Mouse (Mus musculus) hindbrain, embryonic 11.5 days (tissue): ENCODE data around the gene Olfr1043. TPM values are rescaled to one million over a fixed set of nuclear protein-coding genes. Genes with fewer than 3 reads are reported as not detected.

Experiments
- ATAC-seq: fragments of 200-750 bp; cut with Nextera tagmentation; 2 replicates; pipeline ENCODE4 v1.8.0; 2017; ENCODE audit warnings: mild to moderate bottlenecking, moderate TSS enrichment, moderate library complexity; ENCODE audit not compliant: low FRiP score
- DNase-seq: peaks from one replicate; pipeline ENCODE4 v3.0.0-alpha.2; 2015; ENCODE audit warnings: low spot score
- H3K27ac ChIP-seq: fragments of 300-500 bp; sonication (generic); 2 replicates; pipeline ENCODE4 v1.5.1; 2014; ENCODE audit warnings: mild to moderate bottlenecking, low read depth, low read length
- H3K27me3 ChIP-seq: fragments of 300-500 bp; sonication (generic); 2 replicates; pipeline ENCODE4 v1.6.1; 2014; ENCODE audit warnings: mild to moderate bottlenecking, low read length, moderate library complexity, mixed read lengths; ENCODE audit not compliant: control insufficient read depth, insufficient read depth
- H3K36me3 ChIP-seq: fragments of 300-500 bp; sonication (generic); 2 replicates; pipeline ENCODE4 v1.6.1; 2014; ENCODE audit warnings: mild to moderate bottlenecking, low read length, moderate library complexity, mixed read lengths; ENCODE audit not compliant: control insufficient read depth, insufficient read depth
- H3K4me1 ChIP-seq: fragments of 300-500 bp; sonication (generic); replicated peaks from 2 replicates; pipeline ENCODE4 v1.6.1; 2014; ENCODE audit warnings: low read length, mixed read lengths; ENCODE audit not compliant: control insufficient read depth, insufficient read depth
- H3K4me2 ChIP-seq: fragments of 300-500 bp; sonication (generic); replicated peaks from 2 replicates; pipeline ENCODE4 v1.6.1; 2014; ENCODE audit warnings: mild to moderate bottlenecking, low read depth, low read length
- H3K4me3 ChIP-seq: fragments of 300-500 bp; sonication (generic); 2 replicates; pipeline ENCODE4 v1.5.1; 2014; ENCODE audit warnings: low read depth, low read length
- H3K9ac ChIP-seq: fragments of 300-500 bp; sonication (generic); 2 replicates; pipeline ENCODE4 v1.6.1; 2014; ENCODE audit warnings: low read depth, low read length
- H3K9me3 ChIP-seq: fragments of 300-500 bp; sonication (generic); 2 replicates; pipeline ENCODE4 v1.6.1; 2016; ENCODE audit warnings: low read length; ENCODE audit not compliant: control insufficient read depth
- WGBS: fragments of 180-500 bp; shearing (Covaris S2); extraction: QIAGEN DNeasy Blood & Tissue Kit; methylation state at CpG from one replicate; pipeline ENCODE4 v1.1.7; 2014; 5-methylcytosine and 5-hydroxymethylcytosine counted together
- polyA plus RNA-seq: library from polyadenylated mRNA; unstranded; fragments of >200 nt; fragmentation: Nextera tagmentation; extraction: Ambion mirVana; gene quantifications from 2 replicates; pipeline ENCODE4 v1.2.1, GENCODE M21; 2014

Olfr1043 gene
- polyA plus RNA-seq, 1 experiment from 2014 or later = not detected

- Histone ChIP-seq H3K9me3 (no peaks in the 10 kb centered on the region), H3K27me3 (no peaks in the 10 kb centered on the region), H3K27ac (no peak within 1 kb of the TSS), H3K9ac (no peak within 1 kb of the TSS), H3K4me2 (no peak within 1 kb of the TSS), H3K4me3 (no peak within 1 kb of the TSS), H3K36me3 (no peaks in the 10 kb centered on the region), H3K4me1 (no peaks in the 10 kb centered on the region)
- ATAC-seq (no peak), DNase-seq (no peak)
- 100% methylated on average over 1 of the region's 1 CpGs for WGBS
Observed at GRCm38 (mm10) chr2:86135828-86136227, 31.5 kb downstream of the Olfr1043 start, which contains the start of gene Olfr1039. Olfr1039 (minus strand) TSS chr2:86135928.

Other genes starting within 250 kb of the Olfr1043 start
- not detected in 2 replicates for gene Olfr1026, start 246.0 kb downstream of the Olfr1043 start, polyA plus RNA-seq
- not detected in 2 replicates for gene Olfr1028, start 217.1 kb downstream of the Olfr1043 start, polyA plus RNA-seq
- not detected in 2 replicates for gene Olfr1029, start 193.6 kb downstream of the Olfr1043 start, polyA plus RNA-seq
- gene Olfr1030, start 188.2 kb downstream of the Olfr1043 start, polyA plus RNA-seq = not detected in 2 replicates
- gene Olfr1031, start 177.2 kb downstream of the Olfr1043 start, polyA plus RNA-seq = not detected in 2 replicates
- gene Olfr1032, start 162.0 kb downstream of the Olfr1043 start, polyA plus RNA-seq = not detected in 2 replicates
- gene Olfr1033, start 146.9 kb downstream of the Olfr1043 start, polyA plus RNA-seq = not detected in 2 replicates
- not detected in 2 replicates for gene Olfr1034, start 121.7 kb downstream of the Olfr1043 start, polyA plus RNA-seq
- not detected in 2 replicates for gene Olfr1036, start 93.5 kb downstream of the Olfr1043 start, polyA plus RNA-seq
- gene Olfr1037, start 80.1 kb downstream of the Olfr1043 start, polyA plus RNA-seq = not detected in 2 replicates
- not detected in 2 replicates for gene Olfr1039, start 31.6 kb downstream of the Olfr1043 start, polyA plus RNA-seq
- gene Olfr1040, start 20.8 kb downstream of the Olfr1043 start, polyA plus RNA-seq = not detected in 2 replicates
- gene Olfr1042, start 5.7 kb downstream of the Olfr1043 start, polyA plus RNA-seq = not detected in 2 replicates
- gene Olfr1044, start 10.3 kb upstream of the Olfr1043 start, polyA plus RNA-seq = not detected in 2 replicates
- not detected in 2 replicates for gene Olfr52, start 18.2 kb upstream of the Olfr1043 start, polyA plus RNA-seq
- gene Olfr1045, start 35.5 kb upstream of the Olfr1043 start, polyA plus RNA-seq = not detected in 2 replicates
- gene Olfr1046, start 51.8 kb upstream of the Olfr1043 start, polyA plus RNA-seq = not detected in 2 replicates
- not detected in 2 replicates for gene Olfr1047, start 63.9 kb upstream of the Olfr1043 start, polyA plus RNA-seq
- gene Olfr1048, start 72.8 kb upstream of the Olfr1043 start, polyA plus RNA-seq = not detected in 2 replicates
- gene Olfr1049, start 90.8 kb upstream of the Olfr1043 start, polyA plus RNA-seq = not detected in 2 replicates
- not detected in 2 replicates for gene Olfr1051, start 111.6 kb upstream of the Olfr1043 start, polyA plus RNA-seq
- gene Olfr1052, start 124.9 kb upstream of the Olfr1043 start, polyA plus RNA-seq = not detected in 2 replicates
- not detected in 2 replicates for gene Olfr1053, start 147.8 kb upstream of the Olfr1043 start, polyA plus RNA-seq
- not detected in 2 replicates for gene Olfr1054, start 167.9 kb upstream of the Olfr1043 start, polyA plus RNA-seq
- not detected in 2 replicates for gene Olfr1055, start 182.8 kb upstream of the Olfr1043 start, polyA plus RNA-seq
- gene Olfr1056, start 194.9 kb upstream of the Olfr1043 start, polyA plus RNA-seq = not detected in 2 replicates
- not detected in 2 replicates for gene Olfr1057, start 210.9 kb upstream of the Olfr1043 start, polyA plus RNA-seq
- gene Olfr1058, start 221.0 kb upstream of the Olfr1043 start, polyA plus RNA-seq = not detected in 2 replicates
- gene Olfr1061, start 246.5 kb upstream of the Olfr1043 start, polyA plus RNA-seq = not detected in 2 replicates